Mouse (Mus musculus) intestine, embryonic 15.5 days (tissue): ENCODE results near the gene Zfp78. TPM values are rescaled to one million over a fixed set of nuclear protein-coding genes. Genes with fewer than 3 reads are reported as not detected.
"Not testable (repeated sequence)": the region's sequence is repeated elsewhere in the genome, so short reads cannot be mapped to it uniquely, and the experiment has no call there.

ENCODE experiments used
- ATAC-seq: fragments of 200-750 bp; cut with Nextera tagmentation; 2 replicates; pipeline ENCODE4 v1.8.0; 2017; ENCODE audit warnings: moderate TSS enrichment, moderate library complexity
- H3K27ac ChIP-seq: fragments of 300-500 bp; sonication (generic); 2 replicates; pipeline ENCODE4 v1.5.1; 2015; ENCODE audit warnings: mild to moderate bottlenecking, inconsistent platforms
- H3K27me3 ChIP-seq: fragments of 300-500 bp; sonication (generic); replicated peaks from 2 replicates; pipeline ENCODE4 v1.6.1; 2015; ENCODE audit warnings: inconsistent platforms
- H3K36me3 ChIP-seq: fragments of 300-500 bp; sonication (generic); 2 replicates; pipeline ENCODE4 v1.6.1; 2015; ENCODE audit warnings: inconsistent platforms
- H3K4me1 ChIP-seq: fragments of 300-500 bp; sonication (generic); replicated peaks from 2 replicates; pipeline ENCODE4 v1.6.1; 2015; ENCODE audit warnings: inconsistent platforms
- H3K4me2 ChIP-seq: fragments of 300-500 bp; sonication (generic); replicated peaks from 2 replicates; pipeline ENCODE4 v1.6.1; 2015; ENCODE audit warnings: mild to moderate bottlenecking, inconsistent platforms
- H3K4me3 ChIP-seq: fragments of 300-500 bp; sonication (generic); replicated peaks from 2 replicates; pipeline ENCODE4 v1.5.1; 2015; ENCODE audit warnings: inconsistent platforms
- H3K9ac ChIP-seq: fragments of 300-500 bp; sonication (generic); 2 replicates; pipeline ENCODE4 v1.6.1; 2015; ENCODE audit warnings: inconsistent platforms
- H3K9me3 ChIP-seq: fragments of 300-500 bp; sonication (generic); 2 replicates; pipeline ENCODE4 v1.6.1; 2016; ENCODE audit warnings: inconsistent platforms
- WGBS: fragments of 180-500 bp; shearing (Covaris S2); methylation state at CpG from one replicate; pipeline ENCODE4 v1.1.7; 2015; 5-methylcytosine and 5-hydroxymethylcytosine counted together
- polyA plus RNA-seq: library from polyadenylated mRNA; unstranded; fragments of >200 nt; fragmentation: Nextera tagmentation; extraction: Ambion mirVana; gene quantifications from 2 replicates; pipeline ENCODE4 v1.2.1, GENCODE M21; 2015

Gene Zfp78
- polyA plus RNA-seq, 1 experiment from 2014 or later, result 2.3 TPM

DNA sequence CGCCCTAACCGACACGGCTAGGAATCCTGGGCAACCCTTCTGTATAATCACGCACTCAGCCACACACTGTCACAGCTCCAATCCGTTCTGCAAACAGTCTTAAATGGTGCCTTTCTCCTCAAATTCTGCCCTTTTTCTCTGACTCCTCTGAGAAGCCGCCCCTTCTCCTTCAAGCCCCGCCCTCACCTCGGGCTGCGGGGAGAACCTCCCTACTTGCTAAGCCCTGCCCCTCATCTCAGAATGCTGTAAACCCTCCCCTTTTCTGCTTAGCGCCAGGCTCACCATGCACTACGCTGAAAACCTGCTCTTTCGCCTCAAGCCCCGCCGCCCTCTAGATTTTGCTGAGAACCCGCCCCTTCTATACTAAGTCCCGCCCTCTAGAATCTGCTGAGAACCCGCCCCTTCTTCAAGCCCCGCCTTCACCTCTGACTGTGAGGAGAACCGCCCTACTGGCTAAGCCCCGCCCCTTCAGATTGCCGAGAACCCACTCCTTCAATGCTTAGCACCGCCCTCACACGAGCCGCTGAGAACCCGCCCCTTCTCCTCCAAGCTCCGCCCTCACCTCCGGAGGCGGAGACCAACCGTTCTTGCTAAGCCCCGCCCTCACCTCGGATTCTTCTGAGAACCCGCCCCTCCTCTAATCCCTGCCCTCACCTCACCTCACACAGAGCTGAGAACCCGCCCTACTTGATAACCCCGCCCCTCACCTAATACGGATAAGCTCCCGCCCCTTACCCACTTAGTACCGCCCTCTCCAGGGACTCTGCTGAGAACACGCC, 623 bp upstream of the Zfp78 start:
- under 1% methylated on average over 38 of the region's 38 CpGs for WGBS
- peak overlapping the region; percentile 77 for H3K27ac ChIP-seq
- peak; percentile 94 for ATAC-seq
- H3K36me3 ChIP-seq, result no peaks in the 10 kb centered on the region
- H3K4me3 ChIP-seq, result peak overlapping the region; percentile 40
- no peaks in the 10 kb centered on the region for H3K27me3 ChIP-seq
- H3K9ac ChIP-seq, result peak overlapping the region; percentile 48
- H3K4me2 ChIP-seq, result peak overlapping the region; percentile 61
- 0 out of 2 replicates have a peak, but pooled peaks cover 6% of the 10 kb centered on the region for H3K4me1 ChIP-seq
- H3K9me3 ChIP-seq, result no peaks in the 10 kb centered on the region

DNA sequence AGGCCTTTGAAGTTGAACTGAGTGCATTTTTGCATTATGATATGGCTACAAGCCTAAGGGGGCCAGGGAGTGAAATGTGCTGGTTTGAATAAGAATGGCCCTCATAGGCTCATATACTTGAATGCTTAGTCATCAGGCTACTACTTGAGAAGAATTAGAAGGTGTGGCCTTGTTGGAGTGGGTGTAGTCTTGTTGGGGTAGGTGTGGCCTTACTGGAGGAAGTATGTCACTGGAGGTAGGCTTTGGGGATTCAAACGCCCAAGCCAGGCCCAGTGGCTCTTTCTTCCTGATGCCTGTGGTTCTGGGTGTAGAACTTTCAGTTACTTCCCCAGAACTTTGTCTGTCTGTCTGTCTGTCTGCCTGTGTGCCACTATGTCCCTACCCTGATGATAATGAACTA, 1.7 kb downstream of the Zfp78 start:
- Histone ChIP-seq H3K27ac (no peak overlapping the region), H3K9me3 (no peaks in the 10 kb centered on the region), H3K36me3 (no peaks in the 10 kb centered on the region), H3K27me3 (no peaks in the 10 kb centered on the region), H3K4me3 (no peak overlapping the region), H3K4me2 (no peak overlapping the region), H3K4me1 (0 out of 2 replicates have a peak, but pooled peaks cover 6% of the 10 kb centered on the region), H3K9ac (no peak overlapping the region)
- ATAC-seq, result no peak
- 68% methylated on average over 1 of the region's 1 CpGs for WGBS

DNA sequence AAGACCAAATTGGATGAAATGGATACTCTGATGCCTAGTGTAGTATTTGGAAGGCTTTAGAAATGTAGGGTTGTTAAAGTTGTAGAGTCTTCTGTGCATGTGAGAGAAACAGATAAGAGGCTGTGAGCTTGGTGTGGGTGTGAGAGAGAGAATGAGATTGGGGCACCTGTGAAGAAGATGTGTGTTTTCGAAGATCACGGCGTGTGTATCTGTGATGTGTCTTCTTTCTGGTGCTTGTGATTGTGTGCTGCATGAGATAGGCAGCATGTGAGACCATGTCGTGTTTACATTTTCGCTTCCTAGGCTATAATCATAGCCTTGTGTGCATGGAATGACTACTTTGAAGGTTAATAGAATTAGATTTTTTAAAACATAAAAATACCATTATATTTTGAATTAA, 4.1 kb downstream of the Zfp78 start:
- Histone ChIP-seq H3K36me3 (no peaks in the 10 kb centered on the region), H3K9me3 (no peaks in the 10 kb centered on the region), H3K27me3 (no peaks in the 10 kb centered on the region), H3K27ac (no peak overlapping the region), H3K9ac (no peak overlapping the region), H3K4me3 (no peak overlapping the region), H3K4me2 (no peak overlapping the region), H3K4me1 (0 out of 2 replicates have a peak, but pooled peaks cover 6% of the 10 kb centered on the region)
- no peak for ATAC-seq
- WGBS, result 85% methylated on average over 5 of the region's 5 CpGs

DNA sequence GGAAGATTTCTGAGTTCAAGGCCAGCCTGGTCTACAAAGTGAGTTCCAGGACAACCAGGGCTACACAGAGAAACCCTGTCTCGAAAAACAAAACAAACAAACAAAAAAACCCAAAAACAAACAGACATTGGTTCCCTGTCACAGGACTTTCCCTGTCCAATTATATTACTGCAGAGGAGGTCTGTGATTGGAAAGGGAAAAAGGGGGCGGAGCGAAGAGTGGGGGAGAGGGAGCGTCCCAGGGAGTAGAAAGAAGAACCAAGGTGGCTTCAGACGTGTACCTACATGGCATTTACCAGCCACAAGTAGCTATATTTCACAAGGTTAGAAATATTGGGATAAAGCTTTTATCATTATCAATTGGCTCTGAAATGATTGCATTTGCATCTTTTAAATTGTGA, 5.1 kb downstream of the Zfp78 start:
- not testable (repeated sequence) for H3K4me1 ChIP-seq
- 81% methylated on average over 5 of the region's 5 CpGs for WGBS

DNA sequence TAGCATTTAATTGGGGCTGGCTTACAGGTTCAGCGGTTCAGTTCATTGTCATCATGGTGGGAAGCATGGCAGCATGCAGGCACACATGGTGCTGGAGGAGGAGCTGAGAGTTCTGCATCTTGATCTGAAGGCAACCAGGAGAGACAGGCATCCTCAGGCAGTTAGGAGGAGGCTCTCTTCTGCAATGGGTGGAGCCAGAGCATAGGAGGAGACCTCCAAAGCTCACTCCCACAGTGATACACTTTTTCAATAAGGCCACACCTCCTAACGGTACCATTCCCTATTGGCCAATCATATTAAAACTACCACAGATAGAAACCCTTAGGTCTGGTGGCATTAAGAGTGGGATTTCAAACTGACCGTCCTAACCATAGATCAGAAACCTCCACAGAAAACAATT, 6.4 kb downstream of the Zfp78 start:
- no peaks in the 10 kb centered on the region for H3K36me3 ChIP-seq
- no peak overlapping the region for H3K4me2 ChIP-seq
- H3K4me3 ChIP-seq, result no peak overlapping the region
- ATAC-seq, result no peak
- H3K27me3 ChIP-seq, result no peaks in the 10 kb centered on the region
- H3K4me1 ChIP-seq, result no peaks in the 10 kb centered on the region
- 83% methylated on average over 3 of the region's 3 CpGs for WGBS
- no peaks in the 10 kb centered on the region for H3K9me3 ChIP-seq
- H3K9ac ChIP-seq, result no peak overlapping the region
- no peak overlapping the region for H3K27ac ChIP-seq

More for the DNA sequence above, 5.1 kb downstream of the Zfp78 start:
- not testable (repeated sequence) for H3K36me3 ChIP-seq, H3K4me2 ChIP-seq, H3K4me3 ChIP-seq, H3K9me3 ChIP-seq, H3K27me3 ChIP-seq, H3K9ac ChIP-seq, ATAC-seq, H3K27ac ChIP-seq

DNA sequence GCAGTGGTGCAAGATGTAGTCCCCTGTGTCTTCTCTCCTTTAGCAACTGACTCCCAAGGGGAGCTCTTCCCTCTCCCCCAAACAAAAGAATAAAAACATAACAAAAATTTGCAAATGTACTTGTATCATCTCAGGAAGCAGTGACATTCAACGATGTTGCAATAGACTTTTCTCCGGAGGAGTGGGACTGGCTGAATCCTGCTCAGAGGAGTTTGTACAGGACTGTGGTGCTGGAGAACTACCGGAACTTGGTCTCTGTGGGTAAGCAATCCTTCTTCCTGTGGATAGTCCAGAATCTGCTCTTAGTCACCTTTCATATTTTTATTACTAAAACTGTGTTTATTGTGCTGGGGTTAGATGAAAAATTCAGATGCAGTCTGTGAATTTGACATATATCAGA, 9.9 kb downstream of the Zfp78 start:
- WGBS, result 90% methylated on average over 3 of the region's 3 CpGs

DNA sequence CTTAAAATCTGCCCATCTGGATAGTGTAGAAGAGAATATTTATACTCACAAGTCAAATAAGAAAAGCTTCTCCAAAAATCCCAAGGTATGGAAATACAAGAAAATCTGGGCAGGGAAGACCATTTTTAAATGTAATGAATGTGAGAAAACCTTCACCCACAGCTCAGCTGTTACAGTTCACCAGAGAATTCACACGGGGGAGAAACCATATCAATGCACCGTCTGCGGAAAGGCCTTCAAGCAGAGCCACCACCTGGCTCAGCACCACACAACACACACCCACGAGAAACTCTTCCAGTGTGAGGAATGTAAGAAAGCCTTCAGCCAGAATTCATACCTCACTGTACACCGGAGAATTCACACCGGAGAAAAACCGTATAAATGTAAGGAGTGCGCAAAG, 15.4 kb downstream of the Zfp78 start:
- Histone ChIP-seq H3K4me2 (no peak overlapping the region), H3K9ac (no peak overlapping the region), H3K9me3 (no peaks in the 10 kb centered on the region), H3K27ac (no peak overlapping the region), H3K36me3 (no peaks in the 10 kb centered on the region), H3K4me1 (peaks cover 6% of the 10 kb centered on the region; the same call in 1 of the 2 replicates), H3K4me3 (no peak overlapping the region), H3K27me3 (no peaks in the 10 kb centered on the region)
- ATAC-seq, result no peak
- 85% methylated on average over 8 of the region's 8 CpGs for WGBS

More for the DNA sequence above, 9.9 kb downstream of the Zfp78 start:
- H3K27me3 ChIP-seq, result no peaks in the 10 kb centered on the region
- H3K4me2 ChIP-seq, result no peak overlapping the region
- H3K9me3 ChIP-seq, result no peaks in the 10 kb centered on the region
- H3K36me3 ChIP-seq, result no peaks in the 10 kb centered on the region
- no peak overlapping the region for H3K4me3 ChIP-seq
- ATAC-seq, result no peak
- H3K4me1 ChIP-seq, result no peaks in the 10 kb centered on the region
- H3K27ac ChIP-seq, result no peak overlapping the region
- H3K9ac ChIP-seq, result no peak overlapping the region

DNA sequence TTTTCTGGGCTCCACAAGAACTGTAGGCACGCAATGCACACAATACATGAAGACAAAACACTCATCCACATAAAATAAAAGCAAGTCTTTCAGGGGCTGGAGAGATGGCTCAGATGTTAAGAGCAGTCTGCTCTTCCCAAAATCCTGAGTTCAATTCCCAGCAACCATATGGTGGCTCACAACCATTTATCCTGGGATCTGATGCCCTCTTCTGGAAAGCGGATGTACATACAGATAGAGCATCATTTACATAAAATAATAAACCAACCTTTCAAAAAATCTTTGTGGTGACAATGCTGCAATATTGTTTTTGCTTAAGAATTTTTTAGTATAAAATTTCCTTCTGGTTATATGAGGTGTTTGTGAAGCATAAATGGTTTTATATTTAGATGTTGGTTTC, 18.4 kb downstream of the Zfp78 start:
- Histone ChIP-seq H3K4me2 (no peak overlapping the region), H3K27ac (no peak overlapping the region), H3K4me1 (peaks cover 6% of the 10 kb centered on the region; the same call in 1 of the 2 replicates), H3K9ac (no peak overlapping the region), H3K36me3 (no peaks in the 10 kb centered on the region), H3K4me3 (no peak overlapping the region), H3K27me3 (no peaks in the 10 kb centered on the region), H3K9me3 (no peaks in the 10 kb centered on the region)
- ATAC-seq, result no peak
- 81% methylated on average over 2 of the region's 2 CpGs for WGBS

DNA sequence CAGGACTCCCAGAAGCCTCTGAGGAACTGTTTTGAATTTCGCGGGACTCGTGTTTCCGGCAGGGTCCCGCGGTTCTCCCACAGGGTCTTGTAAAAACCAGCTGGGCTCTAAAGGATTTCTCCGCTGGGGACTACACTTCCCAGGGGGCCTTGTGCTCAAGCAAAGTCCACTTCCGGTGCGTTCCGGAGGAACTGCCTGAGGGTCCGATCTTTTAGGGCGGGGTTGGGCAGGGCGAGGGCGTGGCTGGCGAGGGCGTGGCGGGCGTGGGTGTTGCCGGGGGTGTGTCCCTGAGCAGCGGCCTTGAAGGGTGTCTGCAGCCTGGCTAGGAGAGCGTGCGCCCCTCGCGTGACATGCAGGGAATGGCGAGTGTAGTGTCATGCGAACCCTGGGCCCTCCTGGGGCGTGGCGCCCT, 20.0 kb downstream of the Zfp78 start, which contains the start of gene Zfp28:
Gene Zfp28, plus strand, starts transcription at position 252 of the 412 bp plus-strand sequence.
- Histone ChIP-seq H3K36me3 (no peaks in the 10 kb centered on the region), H3K9me3 (no peaks in the 10 kb centered on the region), H3K4me3 (peak within 1 kb of the TSS; percentile 61), H3K4me2 (peak within 1 kb of the TSS; percentile 85), H3K9ac (peak within 1 kb of the TSS; percentile 74), H3K27me3 (no peaks in the 10 kb centered on the region), H3K4me1 (peaks cover 6% of the 10 kb centered on the region; the same call in 1 of the 2 replicates), H3K27ac (0 out of 2 replicates have a peak within 1 kb of the TSS, but pooled peaks have one; percentile 48)
- WGBS, result 0% methylated on average over 28 of the region's 28 CpGs
- ATAC-seq, result peak; percentile 99

DNA sequence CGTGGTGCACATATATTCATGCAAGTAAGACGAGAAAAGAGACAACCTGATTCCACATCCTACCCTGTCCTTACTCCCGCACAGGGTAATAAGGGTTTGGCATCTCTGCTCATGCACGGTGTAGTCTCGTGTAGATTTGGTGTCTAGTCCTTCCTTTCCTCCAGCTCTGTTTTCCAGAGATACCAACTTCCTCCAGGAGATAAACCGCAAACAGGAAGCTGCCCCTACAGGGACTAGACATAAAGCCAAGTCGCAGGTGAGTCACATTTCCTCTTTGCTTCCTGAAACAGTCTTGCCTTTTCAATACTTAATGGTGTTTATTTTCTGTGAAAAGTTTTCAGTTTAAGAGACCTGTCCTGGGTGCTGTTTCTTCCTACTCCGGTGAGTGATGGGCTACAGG, 20.9 kb downstream of the Zfp78 start:
- ATAC-seq, result 0 out of 2 replicates have a peak, but pooled peaks have one; percentile 0
- Histone ChIP-seq H3K27ac (no peak overlapping the region), H3K4me1 (peaks cover 6% of the 10 kb centered on the region; the same call in 1 of the 2 replicates), H3K27me3 (no peaks in the 10 kb centered on the region), H3K4me2 (peak overlapping the region; percentile 85), H3K4me3 (peak overlapping the region; percentile 61; the same call in 1 of the 2 replicates), H3K36me3 (no peaks in the 10 kb centered on the region), H3K9me3 (no peaks in the 10 kb centered on the region), H3K9ac (no peak overlapping the region)
- 73% methylated on average over 8 of the region's 8 CpGs for WGBS

DNA sequence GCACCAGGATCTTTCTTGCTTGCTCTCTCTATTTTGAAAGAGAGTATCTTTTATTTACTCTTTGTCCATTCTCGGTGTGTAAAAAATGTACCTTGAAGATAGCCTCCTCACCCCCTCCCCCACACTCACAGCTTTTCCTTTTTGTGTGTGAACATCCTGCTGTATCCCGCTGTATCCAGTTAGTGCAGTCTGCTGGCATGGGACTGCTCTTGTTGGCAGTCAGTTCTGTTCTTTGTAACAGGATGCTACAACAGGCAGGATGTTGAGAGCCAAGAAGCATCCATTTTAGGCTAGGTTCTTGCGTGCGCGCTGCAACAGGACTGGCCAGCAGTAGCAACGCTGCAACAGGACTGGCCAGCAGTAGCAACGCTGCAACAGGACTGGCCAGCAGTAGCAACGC, 23.9 kb downstream of the Zfp78 start:
- ATAC-seq, result no peak
- no peak overlapping the region for H3K4me3 ChIP-seq
- no peaks in the 10 kb centered on the region for H3K9me3 ChIP-seq
- no peak overlapping the region for H3K9ac ChIP-seq
- H3K4me2 ChIP-seq, result no peak overlapping the region
- H3K27me3 ChIP-seq, result no peaks in the 10 kb centered on the region
- no peak overlapping the region for H3K27ac ChIP-seq
- H3K4me1 ChIP-seq, result peaks cover 6% of the 10 kb centered on the region; the same call in 1 of the 2 replicates
- peaks cover 5% of the 10 kb centered on the region; the same call in 1 of the 2 replicates for H3K36me3 ChIP-seq
- WGBS, result 90% methylated on average over 8 of the region's 8 CpGs

DNA sequence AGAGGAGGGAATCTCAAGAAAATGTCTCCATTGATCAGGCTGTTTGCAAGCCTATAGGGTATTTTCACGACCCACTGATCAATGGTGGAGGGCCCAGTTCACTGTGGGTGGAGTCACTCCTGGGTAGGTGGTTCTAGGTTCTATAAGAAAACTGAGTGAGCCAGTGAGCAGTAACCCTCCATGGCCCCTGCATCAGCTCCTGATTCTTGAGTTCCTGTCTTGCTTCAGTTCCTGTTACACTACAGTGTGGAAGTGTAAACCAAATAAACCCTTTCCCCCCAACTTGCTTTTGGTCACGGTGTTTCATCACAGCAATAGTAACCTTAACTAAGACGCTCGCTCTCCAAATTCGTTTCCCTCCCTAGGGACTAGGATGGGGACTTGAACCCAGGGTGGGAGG, 25.9 kb downstream of the Zfp78 start:
- no peak overlapping the region for H3K9ac ChIP-seq
- H3K4me1 ChIP-seq, result no peaks in the 10 kb centered on the region
- H3K9me3 ChIP-seq, result no peaks in the 10 kb centered on the region
- H3K4me2 ChIP-seq, result no peak overlapping the region
- no peaks in the 10 kb centered on the region for H3K27me3 ChIP-seq
- 85% methylated on average over 5 of the region's 5 CpGs for WGBS
- peaks cover 5% of the 10 kb centered on the region; the same call in 1 of the 2 replicates for H3K36me3 ChIP-seq
- H3K4me3 ChIP-seq, result no peak overlapping the region
- ATAC-seq, result no peak
- H3K27ac ChIP-seq, result no peak overlapping the region

DNA sequence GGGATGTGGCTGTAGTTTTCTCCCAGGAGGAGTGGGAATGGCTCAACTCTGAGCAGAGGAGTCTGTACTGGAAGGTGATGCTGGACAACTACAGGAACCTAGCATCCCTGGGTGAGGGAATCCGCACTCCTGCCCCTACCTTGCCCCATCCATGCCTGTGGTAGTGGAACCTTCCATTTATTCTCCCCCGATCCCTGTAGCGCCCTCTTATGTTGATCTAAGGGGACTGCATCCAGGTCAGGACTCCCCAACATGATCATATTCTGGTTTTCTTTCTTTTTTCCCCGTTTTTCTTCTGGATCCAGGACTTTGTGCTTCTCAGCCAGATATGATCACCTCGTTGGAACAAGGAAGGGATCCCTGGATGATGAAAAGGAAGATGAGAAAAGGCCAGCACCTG, 26.4 kb downstream of the Zfp78 start:
- Histone ChIP-seq H3K4me3 (no peak overlapping the region), H3K9me3 (no peaks in the 10 kb centered on the region), H3K4me2 (no peak overlapping the region), H3K9ac (no peak overlapping the region), H3K27ac (no peak overlapping the region), H3K36me3 (peaks cover 5% of the 10 kb centered on the region; the same call in 1 of the 2 replicates), H3K4me1 (no peaks in the 10 kb centered on the region), H3K27me3 (no peaks in the 10 kb centered on the region)
- no peak for ATAC-seq
- WGBS, result 67% methylated on average over 5 of the region's 5 CpGs
